Mouse (Mus musculus) megakaryocyte-erythroid progenitor cell, adult 5-6 weeks (primary cell): ENCODE measurements at regions not wholly inside any gene's neighbourhood (a gene's known extent, or its start where the extent isn't known, plus 50 kb on each side); places are given as distances from the start of the nearest gene placed in this dataset.

ENCODE experiments used
- ATAC-seq: replicated peaks from 2 replicates; pipeline ENCODE4 v1.8.0; 2016; ENCODE audit warnings: mild to moderate bottlenecking, inconsistent platforms; ENCODE audit not compliant: severe bottlenecking, poor library complexity, low FRiP score, low TSS enrichment

DNA sequence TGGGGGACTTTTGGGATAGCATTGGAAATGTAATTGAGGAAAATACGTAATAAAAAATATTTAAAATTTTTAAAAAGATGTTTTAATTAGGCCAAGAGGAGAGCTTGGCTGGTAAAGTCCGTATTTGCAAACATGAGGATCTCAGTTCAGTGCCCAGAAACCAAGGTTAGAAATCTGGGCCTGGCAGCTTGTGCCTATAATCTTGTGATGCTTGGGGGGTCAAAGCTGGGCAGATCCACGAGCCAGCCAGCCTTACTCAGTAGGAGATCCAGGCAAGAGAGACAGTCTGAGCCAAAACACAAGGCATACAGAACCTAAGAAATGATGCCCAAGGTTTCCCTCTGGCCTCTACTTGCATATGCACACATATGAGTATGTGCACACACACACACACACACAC, 54.1 kb upstream of the Cxadr start:
- ATAC-seq, result no peak

DNA sequence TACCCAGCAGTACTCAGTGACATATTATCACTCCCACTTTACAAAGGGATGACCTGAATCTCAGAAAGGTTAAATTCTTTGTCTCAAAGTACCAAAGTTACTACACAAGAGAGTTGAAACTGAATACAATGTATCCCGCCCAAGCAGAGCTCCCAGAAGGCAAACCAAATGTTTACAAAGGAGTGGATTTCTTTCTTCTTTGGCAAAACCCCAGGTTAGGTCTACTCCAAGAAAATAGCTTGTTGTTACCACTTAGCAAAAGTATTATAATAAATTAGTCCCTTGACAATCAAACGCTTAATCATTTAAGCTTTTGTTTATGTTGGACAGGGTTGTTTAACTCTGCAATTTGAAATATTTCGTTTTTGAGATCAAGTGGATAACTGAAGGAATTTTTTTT, 58.6 kb upstream of the Cxadr start:
- no peak for ATAC-seq

- ATAC-seq, result no peak
Measured at GRCm38 (mm10) chr16:78240152-78240551, 61.1 kb upstream of the Cxadr start.

DNA sequence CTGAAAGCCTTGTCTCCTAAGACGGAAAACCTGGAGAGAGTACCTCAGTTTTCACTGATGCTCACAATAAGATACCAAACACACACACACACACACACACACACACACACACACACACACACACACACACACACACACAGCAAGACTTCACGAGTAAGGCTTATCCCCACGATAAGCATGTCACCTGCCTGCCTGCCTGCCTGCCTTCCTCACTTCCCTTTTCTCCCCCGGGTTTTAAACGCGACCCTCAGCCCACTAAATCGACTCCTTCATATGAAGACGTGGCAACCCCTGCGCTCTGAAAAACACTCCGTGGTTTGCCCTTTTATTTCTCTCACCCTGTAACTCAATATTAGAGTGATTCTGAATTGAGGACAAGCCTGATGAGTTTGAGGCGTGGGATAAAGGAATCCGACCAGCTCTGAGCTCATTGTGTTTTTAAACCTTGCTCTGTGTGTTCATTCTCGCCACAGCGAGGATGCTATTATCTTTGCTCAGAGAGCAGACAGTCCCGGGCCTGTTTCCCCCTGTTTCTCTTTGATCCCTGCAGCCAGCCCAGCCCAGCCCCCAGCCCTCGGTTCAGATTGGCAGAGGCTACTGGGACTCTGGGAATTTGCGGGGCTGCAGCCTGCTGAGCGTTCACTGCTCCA, 63.1 kb upstream of the Cxadr start:
- no peak for ATAC-seq

GRCm38 (mm10) chr16:78237641-78238051, 63.6 kb upstream of the Cxadr start:
- no peak for ATAC-seq

GRCm38 (mm10) chr16:78236746-78237640, 64.3 kb upstream of the Cxadr start:
- ATAC-seq, result peak; percentile 56

GRCm38 (mm10) chr16:78232205-78232604, 69.1 kb upstream of the Cxadr start:
- ATAC-seq, result no peak

- ATAC-seq, result no peak
Measured at GRCm38 (mm10) chr16:78229013-78229412, 72.3 kb upstream of the Cxadr start.

- no peak for ATAC-seq
Measured at GRCm38 (mm10) chr16:78222377-78222776, 78.9 kb upstream of the Cxadr start.

DNA sequence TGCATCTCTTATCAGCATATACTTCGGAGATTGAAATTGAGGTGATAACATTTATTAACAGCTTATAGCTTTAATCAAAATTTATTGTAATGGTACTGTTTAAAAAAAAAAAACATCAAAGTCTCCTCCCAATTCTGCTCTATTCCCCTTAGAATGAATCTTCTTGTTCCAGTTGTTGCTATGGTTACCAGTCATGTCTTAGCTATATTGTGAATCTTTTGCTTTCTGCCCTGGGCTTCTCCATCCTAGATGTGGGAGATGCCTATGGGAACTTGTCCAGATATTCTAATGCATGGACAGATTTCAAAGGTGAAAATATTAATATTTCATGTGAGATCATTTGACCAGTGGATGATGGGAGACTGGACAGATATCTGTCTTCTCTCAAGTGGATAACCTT, 79.5 kb upstream of the Cxadr start:
- no peak for ATAC-seq

- peak; percentile 63; the same call in 1 of the 2 replicates for ATAC-seq
Measured at GRCm38 (mm10) chr16:78217633-78218032, 83.7 kb upstream of the Cxadr start.

- peak; percentile 75; the same call in 1 of the 2 replicates for ATAC-seq
Measured at GRCm38 (mm10) chr16:78216752-78217351, 84.4 kb upstream of the Cxadr start.

DNA sequence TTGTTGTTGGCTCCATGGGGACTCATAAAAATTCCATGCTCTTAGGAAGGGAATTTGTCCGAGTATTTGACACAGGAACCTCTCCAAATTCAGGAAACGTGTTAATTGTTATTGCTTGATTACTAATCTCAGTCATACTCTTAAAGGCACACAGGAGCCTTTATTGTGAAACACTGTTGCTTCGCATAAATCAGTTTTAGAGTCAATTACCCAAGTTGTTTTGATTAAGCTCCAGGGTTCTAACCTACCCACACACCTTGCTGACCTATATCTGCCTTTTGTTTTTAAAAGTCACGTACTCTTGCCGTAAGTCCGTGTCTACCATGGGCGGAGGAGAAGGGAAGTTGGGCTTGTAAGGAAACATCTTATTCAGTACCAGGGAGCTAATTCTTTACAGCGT, 89.6 kb upstream of the Cxadr start:
- ATAC-seq, result no peak

DNA sequence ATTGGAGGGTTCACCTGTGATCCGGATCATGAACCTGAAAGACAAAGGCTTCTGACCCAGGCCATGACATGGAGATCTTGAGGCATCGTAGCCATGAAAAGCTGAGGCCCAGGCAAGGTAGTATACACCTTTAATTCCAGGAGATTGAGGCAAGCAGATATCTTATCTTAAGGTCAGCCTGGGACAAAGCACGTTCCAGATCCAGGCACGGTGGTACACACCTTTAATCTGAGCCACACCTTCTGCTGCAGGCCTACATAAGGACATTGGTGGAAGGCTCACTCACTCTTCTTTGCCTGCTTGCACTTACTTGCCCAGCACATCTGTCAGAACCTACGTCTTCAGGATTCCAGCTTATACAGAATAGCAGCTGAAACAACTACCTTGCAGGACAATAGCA, 93.0 kb upstream of the Cxadr start:
- no peak for ATAC-seq

- ATAC-seq, result no peak
Measured at GRCm38 (mm10) chr16:78204332-78204731, 97.0 kb upstream of the Cxadr start.

- no peak for ATAC-seq
Measured at GRCm38 (mm10) chr16:78200044-78200830, 101.1 kb upstream of the Cxadr start.

GRCm38 (mm10) chr16:78199252-78199651, 102.0 kb upstream of the Cxadr start:
- no peak for ATAC-seq

- peak; percentile 65 for ATAC-seq
Measured at GRCm38 (mm10) chr16:78198642-78199121, 102.6 kb upstream of the Cxadr start.

DNA sequence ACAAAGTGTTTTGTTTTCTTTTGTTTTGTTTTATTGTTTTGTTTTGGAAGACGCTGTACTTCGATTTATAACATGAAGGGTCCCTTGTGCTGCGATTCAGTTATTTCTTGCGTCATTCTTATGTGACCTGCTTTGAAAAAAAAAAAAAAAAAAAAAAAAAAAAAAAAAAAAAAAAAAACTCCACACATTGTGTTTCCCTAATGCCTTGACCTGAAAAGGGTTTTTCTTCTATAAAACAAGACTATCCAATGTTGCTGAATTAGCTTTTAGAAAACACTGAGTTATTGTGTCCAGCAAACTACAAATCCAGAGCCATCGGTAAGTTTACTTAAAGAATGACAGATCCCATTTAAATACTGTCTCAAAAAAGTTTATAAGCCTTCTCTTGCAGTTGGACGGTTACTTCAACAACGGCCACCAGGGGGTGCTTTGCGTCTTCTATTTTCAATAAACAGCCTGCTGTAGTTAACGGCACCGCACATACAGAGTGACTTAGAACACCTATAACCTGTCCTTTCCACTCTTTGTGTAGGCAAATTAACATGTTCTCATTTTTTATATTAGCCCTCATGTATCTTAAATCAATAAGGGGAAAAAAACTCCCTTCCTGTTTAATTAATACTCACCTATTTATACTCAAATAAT, 103.9 kb upstream of the Cxadr start:
- ATAC-seq, result peak; percentile 87
